Mouse (Mus musculus): Measurements from ENCODE around the gene Pitpnm1.

Gene Pitpnm1

DNA sequence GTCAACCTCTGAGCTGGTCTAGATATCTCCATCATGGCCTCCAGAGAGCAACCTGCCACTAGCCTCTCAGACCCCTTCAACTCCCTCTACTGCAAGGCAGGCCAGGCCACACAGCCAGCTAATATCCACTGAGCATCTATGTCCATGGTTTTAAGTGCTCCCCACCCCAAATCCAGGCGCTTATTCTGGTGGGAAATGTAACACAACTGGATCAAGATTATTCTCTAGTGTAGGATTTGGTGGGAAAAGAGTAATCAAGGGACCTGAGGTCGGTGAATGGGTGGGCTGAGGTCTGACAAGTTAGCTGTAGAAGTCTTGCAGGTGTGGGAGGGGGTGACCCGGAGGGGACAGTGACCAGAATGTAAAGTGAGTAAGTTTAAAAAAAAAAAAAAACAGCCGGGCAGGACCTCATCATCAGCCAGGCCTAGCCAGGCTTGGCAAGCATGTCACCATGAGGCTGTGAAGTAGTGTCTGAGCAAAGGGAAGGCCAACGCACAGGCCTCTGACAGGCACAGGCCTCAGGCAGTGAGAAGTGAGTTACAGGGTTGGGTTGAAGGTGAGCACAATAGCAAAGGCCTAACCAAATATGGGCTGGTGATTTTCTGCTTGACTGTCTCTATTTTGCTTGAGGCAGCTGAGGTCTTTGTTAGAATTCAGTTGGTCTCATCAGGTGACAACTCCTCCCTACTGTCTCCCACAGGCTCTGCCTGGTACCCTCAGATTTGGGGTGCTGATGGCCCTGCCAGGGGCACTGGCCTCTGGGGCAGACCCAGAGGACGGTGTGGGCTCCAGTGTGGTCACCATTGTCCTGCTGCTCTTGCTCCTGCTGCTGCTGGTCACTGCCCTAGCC is 55.6 kb downstream of the Pitpnm1 start:
- DNase-seq (ENCODE audit: low spot score) = no peak

DNA sequence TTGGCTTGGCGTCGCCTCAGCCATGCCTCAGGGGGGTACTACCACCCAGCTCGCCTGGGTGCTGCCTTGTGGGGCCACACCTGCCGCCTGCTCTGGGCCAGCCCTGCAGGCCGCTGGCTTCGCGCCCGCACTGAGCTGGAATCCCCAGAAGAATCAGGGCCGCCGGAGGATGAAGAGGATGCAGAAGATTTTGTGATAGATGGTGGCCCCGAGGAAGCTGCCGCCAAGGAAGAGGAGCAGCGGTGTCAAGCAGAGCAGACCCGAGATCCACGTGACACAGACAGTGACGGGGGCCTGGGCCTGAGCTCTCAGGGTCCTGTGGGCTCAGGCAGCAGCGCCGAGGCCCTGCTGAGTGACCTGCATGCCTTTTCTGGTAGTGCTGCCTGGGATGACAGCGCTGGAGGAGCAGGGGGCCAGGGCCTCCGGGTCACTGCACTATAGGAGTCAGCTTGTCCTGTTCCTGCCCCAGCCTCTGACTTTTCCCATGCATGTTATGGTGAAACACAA is 56.3 kb downstream of the Pitpnm1 start:
- DNase-seq (ENCODE audit: low spot score) = no peak

DNA sequence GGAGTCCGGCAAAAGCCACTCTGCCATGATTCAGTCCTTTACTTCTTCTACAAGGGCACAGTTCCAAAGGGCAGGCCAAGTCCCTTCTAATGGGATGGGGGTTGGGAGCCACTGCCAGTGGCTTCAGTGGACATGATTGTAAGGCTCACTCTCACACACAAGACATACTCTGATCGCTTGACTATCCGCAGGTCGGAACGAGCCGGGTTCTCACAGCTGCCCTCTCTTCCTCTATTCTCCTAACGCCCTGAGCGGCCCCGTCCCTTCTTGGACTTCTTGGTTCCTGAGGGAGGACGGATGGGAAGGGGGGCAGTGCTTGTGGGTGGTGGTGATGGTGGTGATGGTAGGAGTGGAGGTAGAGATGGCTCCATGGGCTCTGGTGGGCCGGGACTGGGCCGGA is 57.0 kb downstream of the Pitpnm1 start:
- DNase-seq (ENCODE audit: low spot score) = no peak

DNA sequence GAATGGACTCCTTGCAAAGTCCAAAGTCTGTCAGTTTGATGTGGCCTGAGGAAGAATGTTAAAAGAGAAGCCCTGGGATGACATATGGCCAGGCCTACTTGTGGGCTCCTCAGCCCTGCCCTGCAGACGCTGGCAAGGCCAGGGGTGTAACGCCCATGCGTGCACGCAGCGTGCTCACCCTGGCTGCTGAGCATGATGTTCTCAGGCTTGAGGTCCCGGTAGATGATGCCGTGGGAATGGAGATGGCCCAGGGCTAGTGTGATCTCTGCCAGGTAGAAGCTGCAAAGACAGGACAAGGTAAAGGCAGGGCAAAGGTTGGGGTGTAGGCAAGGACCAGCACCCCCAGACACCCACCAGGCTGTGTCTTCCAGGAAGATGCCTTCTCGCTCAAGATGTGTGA is 59.3 kb downstream of the Pitpnm1 start:
- no peak for DNase-seq (ENCODE audit: low spot score)

DNA sequence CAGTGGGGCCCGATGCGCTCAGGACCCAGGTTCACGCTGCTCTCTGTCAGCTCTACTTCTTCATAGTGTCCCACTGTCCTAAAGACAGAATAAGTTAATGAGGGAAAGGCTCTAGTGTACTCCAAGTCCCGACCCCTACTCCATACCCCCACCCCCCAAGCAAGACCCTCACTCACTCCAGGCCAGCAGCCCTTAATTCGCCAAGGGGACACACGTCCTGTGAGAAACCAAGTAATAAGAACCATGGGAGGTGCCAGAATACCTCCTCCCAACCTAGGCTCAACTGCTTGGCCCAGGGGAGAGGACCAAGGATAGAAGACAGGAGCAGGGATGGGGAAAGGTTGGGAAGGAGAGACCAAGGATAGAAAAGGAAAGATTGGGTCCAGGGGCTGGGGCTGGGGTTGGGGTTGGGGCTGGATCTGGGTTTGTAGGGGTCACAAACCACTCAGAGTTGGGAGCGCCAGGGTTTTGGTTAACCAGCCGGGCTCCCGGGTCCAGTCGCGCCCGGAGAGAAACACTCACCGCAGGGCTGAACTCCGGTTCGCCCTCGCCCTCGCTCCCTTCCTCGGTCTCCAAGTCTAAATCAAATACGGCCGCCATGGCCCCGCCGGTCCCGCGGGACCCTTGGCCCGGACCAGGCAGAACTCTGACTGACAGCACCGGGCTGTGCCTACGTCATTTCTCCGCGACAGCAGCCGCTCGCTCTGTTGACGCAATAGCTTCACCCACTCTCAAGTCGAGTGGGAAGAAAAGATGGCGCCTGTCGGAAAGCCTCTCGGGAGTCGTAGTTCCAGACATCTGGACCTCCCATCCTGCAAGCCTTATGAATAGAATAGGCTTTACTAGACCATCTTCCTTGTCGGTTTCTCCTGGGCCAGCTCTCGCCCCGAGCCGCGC is 63.1 kb downstream of the Pitpnm1 start, which contains the start of gene Rps6kb2:
Gene Rps6kb2, minus strand, starts transcription at position 709 of the 897 bp plus-strand sequence.
- peak; percentile 95 for DNase-seq (ENCODE audit: low spot score)

DNA sequence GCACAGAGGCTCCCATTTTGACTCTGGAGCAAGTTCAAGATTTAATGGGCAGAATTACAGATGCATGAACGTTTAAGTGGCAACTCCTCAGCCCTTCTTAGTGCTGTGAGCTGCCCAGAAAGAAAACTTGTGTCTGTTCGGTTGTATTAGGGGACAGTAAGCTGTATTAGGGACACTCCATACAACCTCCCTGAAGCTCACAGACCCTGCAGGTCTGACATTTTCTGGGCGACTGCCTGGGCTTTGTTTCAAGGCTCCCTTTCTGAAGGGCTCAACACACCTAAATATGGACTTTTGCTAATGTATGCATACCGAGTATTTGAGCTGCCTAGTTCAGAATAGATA is 63.7 kb downstream of the Pitpnm1 start:
- no peak for DNase-seq (ENCODE audit: low spot score)

All from urinary bladder, postnatal 25 days (tissue).